Mouse (Mus musculus): ENCODE data around the gene Ermp1.

The Ermp1 gene

DNA sequence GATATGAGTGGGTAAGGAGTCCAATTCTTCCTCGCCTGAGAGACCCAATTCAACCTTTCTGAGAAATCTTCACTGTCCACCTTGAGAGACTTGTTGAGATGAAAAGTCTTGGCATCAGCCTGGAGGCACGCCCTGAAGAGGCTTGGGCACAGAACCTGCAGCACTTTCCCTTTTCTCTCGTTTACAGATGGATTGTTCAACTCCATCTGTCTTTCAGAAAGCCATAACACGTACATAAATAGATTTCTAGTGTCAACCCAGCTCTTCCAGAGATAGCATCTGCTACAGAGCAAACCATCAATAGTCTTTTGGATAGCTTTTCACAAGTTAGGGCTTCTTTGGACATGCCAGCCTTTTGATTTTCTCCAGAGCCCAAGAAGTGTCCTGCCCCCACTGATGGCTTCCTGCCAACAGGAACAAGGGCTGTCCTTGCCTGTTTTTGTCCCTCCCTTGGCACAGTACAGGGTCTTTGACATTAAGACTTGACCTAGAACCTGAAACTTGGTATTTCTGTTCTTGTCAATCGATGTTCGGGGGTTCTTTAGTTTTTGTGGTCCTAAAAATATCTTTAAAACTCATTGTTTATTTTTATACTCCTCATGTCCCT, 13.9 kb upstream of the Ermp1 start:
- DNase-seq (ENCODE audit: low read depth, low spot score): no peak

- no peak for DNase-seq (ENCODE audit: low read depth, low spot score)
These were observed 12.9 kb upstream of the Ermp1 start for GRCm38 (mm10) chr19:29660835-29661764.

DNA sequence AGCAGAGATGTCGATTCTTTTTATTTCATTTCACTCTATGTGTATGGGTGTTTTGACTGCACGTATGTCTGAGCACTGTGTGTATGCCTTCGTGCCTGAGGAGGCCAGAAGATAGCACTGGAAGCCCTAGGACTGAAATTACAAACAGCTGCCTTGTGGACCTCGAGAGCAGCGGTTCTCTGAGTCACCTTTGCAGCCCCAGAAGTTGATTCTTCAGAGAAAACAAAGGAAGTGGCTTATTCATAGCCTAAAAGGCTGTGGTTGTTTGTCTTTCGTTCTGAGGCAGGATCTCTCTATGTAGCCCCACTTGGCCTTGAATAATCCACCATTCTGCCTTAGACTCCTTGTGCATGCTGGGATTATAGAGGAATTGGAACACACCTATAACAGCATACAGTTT, 11.5 kb upstream of the Ermp1 start:
- no peak for DNase-seq (ENCODE audit: low read depth, low spot score)

DNA sequence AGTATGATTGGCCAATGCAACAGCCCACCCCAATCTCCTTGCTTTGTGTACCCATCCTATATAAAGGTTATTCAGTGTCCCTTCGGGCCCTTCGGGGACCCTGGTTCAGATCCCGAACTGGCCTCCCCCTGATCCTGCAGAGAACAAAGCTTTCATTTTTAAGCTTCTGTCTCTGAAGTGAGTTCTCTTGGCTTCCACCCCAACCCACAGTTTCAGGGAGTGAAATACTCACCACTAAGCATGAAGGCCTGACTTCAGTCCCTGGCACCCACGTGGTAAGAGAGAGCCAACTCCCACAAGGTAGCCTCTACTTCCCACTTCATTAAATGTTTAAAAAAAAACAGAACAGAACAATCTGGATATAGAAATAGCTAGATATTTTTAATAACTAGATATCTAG, 10.6 kb upstream of the Ermp1 start:
- no peak for DNase-seq (ENCODE audit: low read depth, low spot score)

GRCm38 (mm10) chr19:29657558-29657957, 9.3 kb upstream of the Ermp1 start:
- no peak for DNase-seq (ENCODE audit: low read depth, low spot score)

DNA sequence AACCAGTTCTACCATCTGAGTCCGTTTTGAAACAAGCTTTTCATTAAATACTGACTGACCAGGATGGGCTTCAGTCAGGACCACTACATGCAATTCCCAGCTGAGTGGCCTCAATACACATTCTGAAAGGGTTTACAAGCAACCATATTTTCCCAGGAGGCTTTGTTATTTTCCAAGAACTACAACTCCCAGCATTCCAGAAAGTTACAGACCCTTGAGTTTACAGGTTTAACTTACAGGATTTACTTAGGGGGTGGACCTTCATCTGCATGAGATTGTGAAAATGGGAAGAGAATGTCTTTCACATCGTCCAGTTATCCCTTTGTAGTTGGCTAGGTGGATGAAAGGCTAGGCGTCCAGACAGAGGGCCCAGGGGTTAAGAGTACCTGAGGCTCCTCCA, 8.8 kb upstream of the Ermp1 start:
- DNase-seq (ENCODE audit: low read depth, low spot score): peak; percentile 16

DNA sequence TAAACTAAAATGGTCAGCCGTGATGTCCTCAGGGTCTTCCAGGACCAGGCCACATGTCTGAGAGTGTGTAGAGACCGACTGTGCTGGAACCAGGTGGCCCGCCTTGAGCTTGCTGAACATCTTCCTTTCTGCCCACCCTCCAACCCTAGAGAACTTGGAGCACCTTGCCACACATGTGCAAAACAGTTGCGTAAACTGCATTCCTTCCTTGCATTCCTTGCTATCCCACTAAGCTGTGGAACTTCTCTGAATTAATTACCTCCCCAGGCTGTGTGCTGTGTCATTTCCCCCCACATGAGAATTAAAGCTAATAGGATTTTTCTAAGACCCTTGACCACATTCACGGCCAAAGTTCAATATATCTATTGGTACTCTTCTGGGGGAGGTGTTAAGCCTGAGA, 8.4 kb upstream of the Ermp1 start:
- DNase-seq (ENCODE audit: low read depth, low spot score): no peak

- no peak for DNase-seq (ENCODE audit: low read depth, low spot score)
These were observed 7.8 kb upstream of the Ermp1 start for GRCm38 (mm10) chr19:29656029-29656428.

DNA sequence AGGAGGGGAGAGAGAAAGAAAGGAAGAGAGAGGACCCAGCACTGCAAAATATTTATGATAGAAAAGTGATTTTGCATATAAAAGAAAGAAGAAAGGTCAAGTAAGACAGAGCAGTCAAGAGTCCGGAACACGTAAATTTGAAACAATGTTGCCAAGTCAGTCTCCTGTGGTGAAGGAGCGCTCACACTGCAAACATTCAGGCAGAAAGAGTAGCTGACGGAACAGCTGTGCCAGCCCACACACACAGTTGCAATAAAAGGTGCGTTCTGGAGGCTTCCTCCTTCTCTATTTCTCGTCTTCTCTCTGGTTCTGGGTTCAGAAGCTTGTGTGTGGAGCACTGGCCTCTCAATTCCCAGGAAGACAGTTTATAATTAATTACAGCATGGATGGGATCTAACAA, 6.9 kb upstream of the Ermp1 start:
- DNase-seq (ENCODE audit: low read depth, low spot score): peak; percentile 68

DNA sequence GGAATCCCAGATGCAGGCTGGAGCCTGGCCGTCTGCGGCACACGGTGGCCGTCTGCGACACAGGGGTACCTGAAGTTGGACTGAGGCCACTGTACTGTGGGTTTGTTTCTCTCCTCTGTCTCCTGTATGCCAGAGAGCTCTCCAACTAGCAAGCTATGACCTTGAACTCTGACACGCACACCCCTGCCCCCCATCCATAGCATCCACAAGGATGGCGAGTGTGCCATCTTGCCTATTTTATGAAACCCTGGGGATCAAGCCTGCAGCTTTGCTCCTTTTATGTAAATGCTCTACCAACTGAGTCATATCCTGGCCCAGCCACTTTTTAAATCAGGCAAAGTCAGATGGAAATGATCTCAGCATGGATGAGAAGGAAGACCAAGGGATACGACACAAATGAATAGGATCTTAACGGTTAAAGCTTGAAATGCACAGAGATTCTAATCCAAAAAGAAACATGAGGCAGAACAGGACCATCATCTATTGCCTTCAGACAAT, 5.6 kb upstream of the Ermp1 start:
- peak; percentile 7 for DNase-seq (ENCODE audit: low read depth, low spot score)

DNA sequence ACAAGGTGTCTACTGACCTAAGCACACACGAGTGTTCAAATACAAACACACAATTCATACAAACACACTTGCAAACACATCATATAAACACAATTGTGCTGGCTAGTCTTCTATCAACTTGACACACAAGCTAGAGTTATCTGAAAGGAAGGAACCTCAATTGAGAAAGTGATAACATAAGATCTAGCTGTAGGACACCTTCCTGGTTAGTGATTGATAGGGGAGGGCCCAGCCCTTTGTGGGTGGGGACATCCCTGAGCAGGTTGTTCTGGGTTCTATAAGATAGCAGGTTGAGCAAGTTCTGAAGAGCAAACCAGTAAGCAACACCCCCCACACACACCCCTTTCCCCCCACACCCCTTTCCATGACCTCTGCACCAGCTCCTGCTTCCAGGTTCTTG, 1.5 kb upstream of the Ermp1 start:
- no peak for DNase-seq (ENCODE audit: low read depth, low spot score)

DNA sequence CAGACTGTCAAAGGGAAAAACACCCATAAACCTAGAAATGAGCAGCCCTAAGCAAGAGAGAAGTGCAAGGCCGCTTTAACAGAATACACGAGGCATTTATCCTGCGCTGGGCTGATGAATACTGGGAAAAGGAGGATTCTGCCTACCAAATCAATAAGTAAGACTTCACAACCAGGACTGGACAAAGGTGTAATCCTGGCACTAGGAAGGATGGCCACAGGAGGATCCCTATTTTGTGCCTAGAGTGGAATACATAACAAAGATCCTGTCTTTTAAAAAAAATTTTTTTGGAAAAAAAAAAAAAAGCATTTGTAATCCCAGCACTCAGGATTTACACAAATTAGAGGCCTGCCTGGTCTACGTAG, 317 bp upstream of the Ermp1 start:
- DNase-seq (ENCODE audit: low read depth, low spot score): no peak

DNA sequence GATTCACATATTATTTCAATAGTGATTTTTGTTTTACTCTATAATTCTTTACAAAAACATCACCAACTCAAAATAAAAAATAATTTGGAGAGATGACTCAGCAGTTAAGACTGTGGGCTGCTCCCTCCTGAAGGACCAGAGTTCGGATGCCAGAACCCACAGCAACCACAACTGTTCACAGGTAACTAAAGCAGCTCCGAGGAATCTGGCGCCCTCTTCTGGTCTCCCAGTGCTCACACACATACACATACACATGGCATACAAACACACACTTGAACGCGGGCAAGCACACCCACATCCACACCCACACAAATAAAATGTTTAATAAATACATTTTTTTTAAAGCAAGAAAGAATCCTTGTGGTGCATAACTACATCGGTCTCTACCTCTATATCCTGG, 3.5 kb downstream of the Ermp1 start:
- peak; percentile 77 for DNase-seq (ENCODE audit: low read depth, low spot score)

DNA sequence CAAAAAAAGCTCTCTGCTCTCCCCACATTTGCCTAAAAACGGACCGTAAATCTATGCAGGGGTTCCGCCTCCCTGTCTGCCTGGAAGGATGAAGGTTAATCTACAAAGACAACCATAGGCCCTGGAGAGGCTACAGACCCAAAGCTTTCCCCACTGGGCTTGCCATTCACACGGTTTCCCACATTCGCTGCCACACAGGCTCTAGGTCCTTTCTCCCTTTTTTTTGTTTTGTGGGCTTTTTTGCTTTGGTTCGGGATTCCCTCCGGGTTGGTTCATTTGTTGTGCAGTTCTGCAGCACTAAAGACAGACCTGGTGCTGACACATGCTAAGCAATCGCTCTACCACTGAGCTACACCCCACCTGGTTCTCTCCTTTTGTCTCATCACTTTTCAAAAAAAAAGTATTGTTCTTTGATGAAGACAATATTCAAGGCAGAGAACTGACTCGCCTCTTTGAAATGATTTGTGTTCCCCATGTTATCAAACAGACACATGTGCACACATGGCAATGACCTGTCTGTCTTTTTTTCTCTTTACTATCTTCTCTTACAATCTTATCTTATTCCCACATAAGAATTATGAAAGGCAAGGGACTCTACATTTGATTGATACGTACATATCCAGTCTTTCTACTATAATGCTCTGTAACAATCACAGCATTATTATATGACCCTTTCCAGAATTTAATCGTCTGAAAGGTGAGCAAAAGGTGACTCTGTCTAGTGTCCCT, 4.9 kb downstream of the Ermp1 start:
- DNase-seq (ENCODE audit: low read depth, low spot score): no peak

- no peak for DNase-seq (ENCODE audit: low read depth, low spot score)
These were observed 6.0 kb downstream of the Ermp1 start for GRCm38 (mm10) chr19:29642211-29642610.

GRCm38 (mm10) chr19:29641510-29641909, 6.7 kb downstream of the Ermp1 start:
- DNase-seq (ENCODE audit: low read depth, low spot score): no peak

GRCm38 (mm10) chr19:29641055-29641454, 7.2 kb downstream of the Ermp1 start:
- no peak for DNase-seq (ENCODE audit: low read depth, low spot score)

DNA sequence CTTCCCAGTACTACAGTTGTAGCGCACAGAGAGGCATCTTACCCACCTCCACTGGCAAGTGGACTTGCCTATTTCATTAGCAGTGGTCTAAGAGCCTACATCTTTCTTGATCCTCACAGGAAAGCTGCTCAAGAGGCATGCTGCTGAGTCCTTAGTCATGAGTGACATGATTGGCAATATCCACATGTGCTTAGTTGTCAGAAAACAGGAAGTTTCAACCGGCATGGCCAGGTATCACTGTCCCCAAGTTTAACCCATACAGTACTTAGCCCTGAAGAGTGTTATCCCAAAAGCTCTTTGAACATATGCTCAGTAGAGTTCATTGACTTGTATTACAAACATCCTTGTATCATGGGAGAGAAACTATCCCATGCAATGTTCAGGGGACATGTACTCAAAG, 36.1 kb downstream of the Ermp1 start:
- no peak for DNase-seq (ENCODE audit: low read depth, low spot score)

DNA sequence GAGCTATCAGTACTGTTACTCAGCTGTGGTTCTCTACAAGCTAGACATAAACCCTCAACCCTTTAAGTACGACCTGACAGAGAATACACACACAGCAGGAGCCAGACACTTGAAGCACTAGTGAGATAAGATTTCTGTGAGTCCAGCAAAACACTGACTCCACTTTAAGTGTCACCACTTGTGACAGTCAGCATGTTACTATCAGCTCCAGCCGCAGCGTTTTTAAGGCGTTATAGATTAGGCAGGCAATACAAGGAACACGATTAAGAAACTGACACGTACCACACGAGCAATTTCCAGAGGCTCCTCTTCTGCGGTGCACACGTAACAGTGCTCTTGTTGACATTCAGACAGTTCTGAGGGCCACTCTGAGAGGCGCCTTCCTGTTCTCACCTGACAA, 37.3 kb downstream of the Ermp1 start:
- no peak for DNase-seq (ENCODE audit: low read depth, low spot score)

DNA sequence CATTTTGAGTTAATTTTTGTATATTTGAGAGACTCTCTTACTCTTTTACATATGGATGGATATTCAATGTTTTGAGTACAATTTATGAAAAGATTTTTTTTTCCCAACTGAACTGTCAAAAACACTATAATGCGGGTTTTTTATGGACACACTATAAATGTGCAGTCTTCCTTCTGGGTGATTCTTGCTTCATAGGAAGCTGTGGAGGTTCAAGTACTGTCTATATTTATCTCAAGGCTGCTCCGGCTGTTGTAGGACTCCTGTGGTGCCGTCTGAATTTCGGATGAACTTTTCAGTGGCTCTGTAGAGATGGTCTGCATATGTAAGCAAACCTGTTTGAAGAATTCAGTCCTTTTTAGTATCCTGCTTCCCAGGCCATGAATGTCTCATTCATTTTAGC, 40.0 kb downstream of the Ermp1 start:
- DNase-seq (ENCODE audit: low read depth, low spot score): no peak

DNA sequence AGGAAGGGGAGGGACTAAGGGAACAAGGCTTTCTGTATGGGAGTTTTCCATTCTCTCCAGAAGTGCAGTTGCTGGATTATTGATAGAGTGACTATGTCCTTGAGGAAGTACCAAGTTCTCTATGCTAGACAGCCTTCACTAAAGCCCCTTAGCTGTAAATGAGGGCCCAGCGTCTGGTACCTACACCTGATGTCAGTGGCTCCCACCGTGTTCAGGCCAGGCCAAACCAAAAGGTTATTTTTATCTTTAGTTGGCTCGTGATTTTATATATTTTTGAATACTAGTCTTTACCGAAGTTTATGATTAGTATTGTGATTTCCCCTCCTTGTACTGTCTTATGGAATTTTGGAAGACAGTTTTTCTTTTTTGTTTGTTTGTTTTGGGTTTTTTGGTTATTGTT, 40.7 kb downstream of the Ermp1 start:
- DNase-seq (ENCODE audit: low read depth, low spot score): no peak

- DNase-seq (ENCODE audit: low read depth, low spot score): no peak
These were observed 43.6 kb downstream of the Ermp1 start for GRCm38 (mm10) chr19:29604653-29605052.

Measured in ES-CJ7 (cell line).